Mouse (Mus musculus) telencephalon, adult 2 months (tissue): ENCODE measurements around the gene Mast4.
A peak's percentile ranks its signal among the peaks of the same experiment; 100 is the strongest.

Source experiments
- DNase-seq: peaks from one replicate; pipeline ENCODE4 v3.0.0-alpha.2; 2011; ENCODE audit warnings: low read depth, low spot score

Gene Mast4

DNA sequence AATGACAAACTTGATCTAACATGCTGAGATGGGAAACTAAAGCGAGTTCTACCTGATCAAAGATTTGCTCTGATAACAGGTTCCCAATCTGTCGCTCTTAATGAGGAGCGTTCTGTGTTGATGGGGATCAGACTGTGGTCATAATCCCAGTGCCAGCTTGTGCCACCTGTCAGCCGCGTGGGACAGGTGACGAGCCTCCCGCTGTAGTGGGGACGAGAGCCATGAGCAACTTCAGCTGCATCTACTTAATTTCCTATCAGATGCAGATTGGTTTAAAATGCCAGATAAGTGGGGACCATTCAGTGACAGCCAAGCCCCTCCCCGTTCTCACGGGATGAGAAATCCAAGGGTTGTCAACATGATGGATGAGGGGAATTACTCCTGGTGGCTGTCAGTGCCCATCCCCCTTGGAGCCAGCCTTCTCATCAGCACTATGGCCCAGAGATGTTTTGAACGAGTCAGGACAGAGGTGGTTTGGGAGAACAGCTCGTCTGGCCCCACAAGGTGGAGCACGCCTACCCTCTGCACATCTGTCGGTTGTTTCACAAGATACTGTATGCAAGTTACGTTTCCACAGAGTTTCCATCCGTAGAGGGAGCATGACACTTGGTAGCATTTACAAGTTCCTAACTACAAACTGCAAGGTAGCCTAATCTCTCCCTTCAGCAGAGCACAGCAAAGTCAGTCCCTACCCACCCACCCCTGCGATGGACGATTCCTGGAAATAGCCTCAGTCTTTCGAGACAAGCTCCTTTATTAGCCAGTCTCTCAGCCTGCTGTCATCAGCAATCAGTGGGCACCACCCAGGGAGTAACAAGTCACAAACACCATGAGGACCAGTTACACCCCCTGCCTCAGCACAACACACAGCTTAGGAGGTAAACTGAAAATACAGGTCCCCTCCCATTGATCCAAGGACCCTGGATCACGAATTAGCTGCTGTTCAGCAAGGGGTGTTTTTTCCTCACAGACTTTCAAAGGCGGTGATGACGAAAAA, 212.2 kb downstream of the Mast4 start:
- no peak for DNase-seq

DNA sequence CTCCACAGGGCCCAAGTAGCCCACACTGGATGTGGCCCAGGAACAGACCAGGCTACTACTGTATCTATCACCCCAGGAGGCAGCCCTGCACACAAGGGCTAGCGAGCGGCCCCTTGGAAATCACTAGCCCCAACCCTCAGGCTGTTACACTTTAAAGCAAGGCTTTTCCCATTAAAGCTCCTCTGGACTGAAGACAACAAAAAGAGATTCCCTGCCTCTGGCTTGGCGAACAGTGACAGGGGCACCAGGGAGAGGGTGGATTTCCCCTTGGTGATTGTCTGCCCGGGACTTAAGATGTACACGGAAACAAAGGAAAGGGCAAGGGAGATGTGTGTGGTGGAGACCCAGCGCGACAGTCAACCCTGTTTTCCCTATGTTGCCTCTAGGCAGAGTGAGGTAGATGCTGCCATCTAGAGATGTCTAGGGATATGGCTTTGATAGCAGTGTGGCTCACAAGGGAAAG, 213.6 kb downstream of the Mast4 start:
- DNase-seq = peak; percentile 19

DNA sequence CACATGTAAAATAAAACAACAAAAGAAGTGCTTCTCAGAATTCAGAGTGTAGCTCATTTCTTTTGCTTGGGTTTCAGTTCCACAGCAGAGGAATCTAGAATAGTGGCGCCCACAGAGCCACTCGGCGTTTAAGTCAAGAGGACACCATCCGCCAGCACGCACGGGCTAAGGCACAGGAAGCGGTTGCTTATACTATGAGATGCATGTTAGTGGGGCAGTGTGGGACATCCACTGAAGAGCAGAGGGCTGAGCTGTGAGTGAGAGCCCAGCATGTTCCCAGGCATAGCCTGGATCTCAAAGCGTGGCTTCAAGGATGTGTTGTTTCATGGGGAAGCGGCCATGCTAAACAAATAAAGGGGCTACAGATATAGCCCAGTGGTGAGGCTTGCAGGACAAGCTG, 214.6 kb downstream of the Mast4 start:
- DNase-seq = no peak

DNA sequence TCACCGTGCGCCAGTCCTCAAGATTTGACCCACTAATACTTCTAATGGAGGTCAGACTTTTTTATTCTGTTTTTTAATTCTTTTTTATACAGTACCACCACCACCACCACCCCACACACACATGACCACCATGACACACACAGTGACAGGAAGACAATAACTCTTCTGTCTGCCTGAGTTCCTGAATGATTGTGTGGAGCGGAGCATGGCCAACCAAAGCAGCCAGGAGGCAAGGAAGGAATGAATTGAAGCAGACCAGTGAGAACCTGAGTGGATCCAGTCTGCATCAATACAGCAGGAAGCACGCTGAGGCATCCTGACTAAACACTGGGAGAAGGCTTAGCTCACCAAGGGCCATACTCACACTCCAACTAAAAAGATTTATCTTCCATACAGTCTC, 219.2 kb downstream of the Mast4 start:
- no peak for DNase-seq

DNA sequence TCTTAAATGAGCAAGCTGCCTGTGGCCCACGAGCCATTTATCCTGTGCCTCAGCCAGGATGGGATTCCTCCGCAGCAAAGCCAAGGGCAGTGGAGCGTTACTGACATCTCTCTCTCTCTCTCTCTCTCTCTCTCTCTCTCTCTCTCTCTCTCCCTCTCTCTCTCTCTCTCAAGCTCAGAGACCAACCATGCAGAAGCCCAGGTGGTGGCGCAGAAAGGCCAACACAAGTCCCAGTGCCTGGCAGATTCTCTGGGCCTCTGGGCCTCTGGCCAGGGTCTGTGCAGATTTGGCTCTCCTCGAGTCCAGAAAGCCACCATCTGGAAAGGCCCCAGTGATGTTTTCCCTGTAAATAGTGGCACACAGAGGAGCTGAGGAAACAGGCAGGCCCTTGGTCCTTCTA, 220.0 kb downstream of the Mast4 start:
- no peak for DNase-seq

DNA sequence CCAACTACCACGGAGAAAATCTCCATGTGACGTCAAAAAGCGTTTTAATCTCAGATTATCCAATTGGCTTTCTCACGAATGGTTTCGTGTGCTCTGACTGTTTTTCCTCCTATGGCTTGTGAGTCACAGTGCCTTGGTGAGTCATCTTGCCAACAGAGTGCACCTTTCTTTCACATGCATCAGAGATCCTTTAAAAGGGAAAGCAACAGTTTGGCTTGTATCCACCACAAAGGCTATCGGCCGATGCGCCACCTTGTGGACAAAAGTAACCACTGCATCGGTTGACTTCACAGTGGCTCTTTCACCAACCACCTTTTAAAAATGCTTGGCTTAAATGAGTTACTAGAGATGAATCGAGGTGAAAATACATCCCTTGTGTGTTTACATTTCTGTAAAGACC, 224.4 kb downstream of the Mast4 start:
- peak; percentile 79 for DNase-seq

DNA sequence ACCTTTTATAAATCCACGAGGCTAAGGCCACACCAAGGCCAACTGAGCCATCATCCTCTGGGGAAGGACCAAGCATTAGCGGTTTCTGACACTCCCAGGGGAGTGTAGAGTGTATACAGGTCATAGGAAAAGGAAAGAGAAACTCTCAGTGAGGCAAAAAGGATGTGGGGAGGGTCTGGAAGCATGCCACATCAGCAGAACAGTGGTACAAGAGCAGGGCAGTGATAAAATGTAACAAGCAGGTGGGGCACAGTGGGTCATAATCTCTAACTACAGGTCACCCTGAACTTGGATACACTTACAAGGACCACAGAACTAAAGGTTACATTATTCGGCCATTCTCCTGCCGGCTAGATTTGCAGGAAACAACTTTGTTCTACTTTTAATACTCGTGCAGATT, 226.9 kb downstream of the Mast4 start:
- no peak for DNase-seq

DNA sequence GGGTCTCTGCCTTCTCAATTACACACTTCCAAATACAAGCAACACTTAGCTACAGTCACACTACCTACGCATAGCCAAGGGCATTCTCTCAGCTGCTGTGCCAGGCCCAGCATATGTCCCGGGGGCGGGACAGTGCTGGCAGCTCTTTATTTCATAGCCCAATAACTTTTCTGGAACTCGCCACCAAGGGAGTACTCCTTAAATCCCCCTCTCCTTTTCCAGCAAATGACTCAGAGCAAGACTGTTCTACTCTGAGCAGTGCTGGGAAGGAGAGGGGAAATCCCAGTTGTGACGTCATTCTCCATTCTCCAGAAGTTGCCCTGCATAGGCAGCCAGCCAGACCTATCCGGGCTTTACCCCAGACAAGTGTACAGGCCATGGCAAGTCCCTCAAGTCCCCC, 231.7 kb downstream of the Mast4 start:
- peak; percentile 85 for DNase-seq

DNA sequence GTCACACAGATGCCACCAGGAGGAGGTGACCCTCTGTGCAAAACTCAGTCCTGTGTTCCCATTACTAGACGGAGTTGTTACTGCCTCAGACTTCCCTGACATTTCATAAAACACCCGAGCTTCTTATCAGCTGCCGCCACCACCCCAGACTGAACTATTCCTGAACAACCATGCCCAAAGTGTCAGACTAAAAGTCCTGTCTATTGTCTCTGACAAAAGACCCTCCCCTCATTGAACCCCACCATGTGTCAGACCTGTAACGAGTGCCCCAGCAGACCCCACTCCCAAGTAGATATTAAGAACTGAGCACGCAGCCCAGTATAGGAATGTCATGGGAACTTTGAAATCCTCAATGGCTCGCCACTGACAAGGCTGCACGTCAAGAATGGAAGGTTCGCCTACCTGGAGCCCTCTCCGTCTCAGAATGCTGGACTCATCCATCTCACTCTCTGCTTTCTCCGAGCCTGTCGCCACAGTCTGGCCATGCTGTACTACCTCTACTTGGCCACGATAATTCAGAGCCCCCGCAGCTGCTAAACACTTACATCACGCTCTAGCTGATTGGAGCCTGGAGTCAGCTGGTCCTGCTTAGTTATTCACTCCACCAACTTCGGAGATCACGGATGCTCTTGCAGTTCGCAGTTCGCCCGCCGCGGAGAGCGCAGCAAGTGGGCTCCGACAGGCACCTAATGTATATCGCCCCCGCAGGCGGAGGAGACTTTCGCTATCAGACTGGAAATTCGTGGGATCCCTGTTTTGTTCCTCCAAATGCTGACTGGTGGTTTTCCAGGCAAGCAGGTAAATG, 237.7 kb downstream of the Mast4 start:
- DNase-seq = peak; percentile 86

DNA sequence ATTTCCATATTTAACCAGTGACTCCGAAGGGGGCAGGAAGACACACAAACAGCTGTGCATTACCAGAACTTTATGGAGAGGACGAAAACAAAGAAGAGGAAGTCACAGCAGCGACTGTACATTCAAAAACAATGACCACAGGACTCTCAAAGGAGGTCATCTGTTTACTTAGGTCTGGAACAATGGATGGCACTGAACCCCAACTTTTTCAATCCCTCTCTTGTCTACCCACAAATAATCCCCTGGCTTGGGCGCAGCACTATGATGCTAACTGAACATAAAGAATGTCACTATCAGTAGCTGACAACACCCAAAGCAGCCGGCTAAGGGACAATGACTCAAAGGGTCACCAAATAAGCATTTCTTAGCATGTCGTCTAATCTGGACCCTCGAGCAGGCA, 238.8 kb downstream of the Mast4 start:
- DNase-seq = peak; percentile 65

DNA sequence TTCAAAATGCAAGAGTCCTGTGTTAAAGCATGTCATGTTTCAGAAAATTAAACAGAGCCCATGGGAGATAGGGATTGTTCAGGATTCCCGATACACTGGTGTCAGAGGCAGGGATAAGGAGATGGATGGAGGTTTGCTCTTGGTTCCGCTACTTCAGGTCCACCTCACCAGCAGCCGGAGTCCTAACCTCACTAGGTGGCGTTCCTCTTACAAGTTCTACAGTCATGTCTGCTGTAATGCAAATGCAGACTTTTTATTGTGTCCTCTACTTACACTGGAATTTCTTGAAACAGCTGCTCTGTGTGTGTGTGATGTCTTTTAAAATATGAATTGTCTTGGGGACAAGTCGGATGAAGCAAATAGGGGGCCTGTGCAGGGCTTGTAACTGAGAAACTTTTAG, 239.7 kb downstream of the Mast4 start:
- no peak for DNase-seq

DNA sequence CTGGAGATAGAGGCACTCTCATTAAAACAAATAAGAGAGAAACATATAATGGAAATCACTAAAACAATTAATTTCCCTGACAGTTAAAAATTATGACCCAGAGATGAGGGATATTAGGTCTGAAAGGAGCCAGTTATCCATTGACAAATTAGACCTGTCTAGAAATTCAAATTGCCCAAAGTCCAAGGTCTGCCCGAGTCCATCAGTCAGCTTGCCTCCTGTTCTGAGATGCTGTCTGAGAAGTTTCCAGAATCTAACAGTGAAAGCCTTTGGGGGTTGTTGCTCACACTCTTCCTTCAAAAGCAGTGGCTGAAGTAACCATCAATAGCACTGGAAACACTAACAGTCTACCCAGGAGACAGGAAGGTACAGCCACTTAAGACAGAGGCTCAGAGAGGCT, 240.6 kb downstream of the Mast4 start:
- DNase-seq = no peak

DNA sequence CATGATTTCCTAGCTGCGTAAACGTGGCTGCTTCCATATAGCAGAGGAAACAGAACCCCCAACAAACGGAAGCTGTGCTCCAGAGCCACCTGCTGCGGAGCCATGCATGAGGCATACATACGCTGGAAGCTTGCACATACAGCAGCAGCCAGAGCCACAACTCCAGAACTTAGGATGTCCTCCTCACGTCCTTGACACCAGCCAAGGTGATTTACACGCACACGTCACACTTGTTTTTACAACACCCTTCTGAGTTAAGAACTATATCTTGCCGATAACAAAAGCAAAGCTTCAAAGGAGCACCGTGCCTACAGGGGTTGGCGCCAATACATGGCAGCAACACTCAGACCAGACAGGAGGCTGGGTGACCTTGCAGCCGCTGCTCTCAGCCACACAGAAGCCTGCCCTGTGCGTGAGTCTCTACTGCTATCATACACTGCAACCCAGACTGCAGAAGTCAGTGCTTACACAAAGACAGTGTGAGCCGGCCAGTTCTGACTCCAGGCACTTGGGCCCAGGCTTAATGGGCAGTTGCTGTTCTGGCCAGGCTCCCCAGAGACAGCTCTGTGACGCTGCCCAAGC, 248.7 kb downstream of the Mast4 start:
- DNase-seq = no peak

DNA sequence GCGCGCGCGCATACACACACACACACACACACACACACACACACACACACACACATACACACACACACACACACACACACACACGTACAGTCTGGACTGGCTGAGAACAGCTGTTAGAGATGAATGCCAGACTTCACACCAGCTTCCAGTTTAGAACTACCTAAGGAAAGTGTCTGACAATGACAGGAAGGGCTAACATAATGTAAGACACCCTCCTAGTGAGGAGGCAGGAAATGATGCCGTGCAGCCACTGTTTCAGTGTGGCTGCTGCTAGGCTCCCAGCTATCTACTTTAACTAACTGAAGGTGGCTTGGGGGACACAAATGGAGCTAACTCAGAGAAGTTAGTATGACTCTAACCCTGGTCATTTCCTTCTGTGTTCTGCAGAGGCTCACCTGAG, 251.4 kb downstream of the Mast4 start:
- no peak for DNase-seq

DNA sequence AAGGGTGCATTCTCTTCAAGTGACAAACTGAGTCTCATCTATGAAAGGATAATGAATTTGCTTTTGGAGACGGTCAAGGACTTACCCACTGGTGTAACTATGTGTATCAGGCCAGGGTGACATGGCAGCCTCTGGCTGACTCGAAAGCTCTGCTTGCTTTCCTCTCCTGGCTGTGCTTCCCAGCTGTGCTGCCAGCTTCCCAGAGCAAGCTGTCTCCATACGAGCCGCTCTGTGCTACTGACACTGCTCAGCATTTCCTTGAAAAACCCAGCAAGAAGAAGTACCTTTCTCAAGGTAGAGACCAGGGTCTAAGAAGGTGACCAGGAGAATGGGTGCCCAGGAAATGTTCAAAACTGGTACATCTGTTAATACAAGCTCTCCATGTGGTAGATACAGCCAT, 254.5 kb downstream of the Mast4 start:
- DNase-seq = no peak

DNA sequence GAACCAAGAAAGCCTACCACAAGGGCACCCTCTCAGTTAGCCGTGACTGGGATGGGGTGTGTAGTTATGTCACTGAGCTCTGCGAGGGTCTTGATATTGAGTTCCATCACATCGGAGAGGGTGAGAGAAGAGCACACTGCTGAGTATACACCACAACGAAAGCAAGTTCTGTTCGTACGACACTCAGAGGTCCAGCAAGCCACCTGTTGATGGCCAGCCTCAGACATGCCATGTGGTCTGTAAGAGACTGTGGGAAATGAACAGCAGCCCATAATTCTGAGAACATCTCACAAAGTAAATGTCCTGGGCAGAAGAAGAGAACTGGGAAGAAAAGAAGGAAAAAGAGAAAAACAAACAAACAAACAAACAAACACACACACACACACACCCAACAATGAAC, 255.5 kb downstream of the Mast4 start:
- DNase-seq = no peak

DNA sequence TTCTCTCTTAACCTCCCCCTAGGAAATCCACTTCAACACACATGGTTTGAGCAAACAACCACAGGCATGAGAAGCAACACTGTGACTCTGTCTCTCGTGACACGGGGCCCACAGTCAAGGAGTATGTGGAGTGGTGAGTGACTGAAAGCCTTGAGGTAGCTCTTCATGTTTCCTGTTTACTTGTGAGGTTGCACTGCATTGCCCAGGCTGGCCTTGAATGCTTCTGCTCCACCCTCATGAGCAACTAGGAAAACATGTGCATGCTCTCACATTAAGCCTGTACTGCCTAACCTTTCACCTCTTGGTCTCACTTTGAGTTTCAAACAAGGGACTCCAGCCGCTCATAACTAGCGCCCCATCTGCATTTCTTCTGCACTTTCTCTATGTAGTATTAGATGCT, 260.8 kb downstream of the Mast4 start:
- DNase-seq = no peak

DNA sequence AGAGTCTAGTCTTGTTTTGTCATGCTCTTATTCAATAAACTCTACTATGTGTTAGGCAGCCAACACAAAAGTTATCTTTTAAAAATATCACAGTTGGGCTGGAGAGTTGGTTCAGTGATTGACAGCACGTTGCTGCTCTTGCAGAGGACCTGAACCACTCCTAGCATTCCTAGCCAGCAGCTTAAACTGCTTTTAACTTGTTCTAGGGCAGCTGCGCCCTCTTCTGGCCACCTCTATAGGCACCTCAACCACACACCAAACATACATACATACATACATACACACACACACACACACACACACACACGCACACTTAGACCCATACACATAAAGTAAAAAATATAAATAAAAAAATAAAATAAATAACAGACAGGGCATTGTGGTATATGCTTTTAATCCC, 262.5 kb downstream of the Mast4 start:
- DNase-seq = no peak

DNA sequence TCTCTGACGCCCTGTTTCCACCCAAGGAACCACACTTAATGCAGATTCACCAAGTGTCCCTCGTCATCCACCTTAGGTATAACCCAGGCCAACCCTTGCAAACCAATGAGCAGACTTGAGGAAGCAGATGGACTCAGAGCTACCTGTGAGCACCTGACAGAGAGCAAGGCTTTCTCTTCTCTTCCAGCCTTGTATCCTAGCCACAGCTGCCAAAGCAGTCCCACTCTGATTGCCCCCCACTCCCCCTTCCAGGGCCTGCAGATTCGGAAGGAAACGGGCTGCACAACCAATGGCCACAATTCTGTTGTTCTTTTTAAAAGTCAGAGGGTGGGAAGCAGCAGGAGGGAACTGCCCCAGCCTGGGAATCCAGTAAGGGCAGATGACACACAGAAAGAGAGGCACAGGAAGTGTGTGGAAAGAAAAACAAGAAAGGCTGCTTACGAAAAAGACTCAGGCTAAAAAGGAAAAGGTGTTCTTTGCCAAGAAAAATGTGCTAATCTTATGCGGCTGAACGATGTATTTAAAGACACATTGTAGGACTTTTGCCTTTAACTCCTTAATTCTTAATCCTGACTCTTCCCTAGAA, 266.6 kb downstream of the Mast4 start:
- peak; percentile 50 for DNase-seq

DNA sequence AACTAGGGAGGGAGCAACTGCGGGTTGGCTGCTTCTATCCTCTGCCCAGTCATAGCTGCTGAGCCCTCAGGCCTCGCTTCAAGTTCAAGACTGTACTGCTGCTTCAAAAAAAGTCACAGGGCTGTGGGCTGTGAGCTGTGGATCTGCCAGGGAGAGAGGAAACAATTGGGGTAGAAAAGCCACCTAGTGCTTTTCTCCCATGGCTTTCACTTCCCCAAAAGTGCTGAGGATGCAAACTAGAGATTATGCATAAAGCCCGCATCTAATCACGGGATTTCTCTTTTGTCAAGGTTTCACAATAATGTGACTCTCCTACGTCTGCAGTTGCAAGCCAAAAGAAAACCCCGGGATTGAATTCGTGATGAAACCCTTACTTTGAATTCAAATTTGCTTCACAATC, 268.9 kb downstream of the Mast4 start:
- DNase-seq = no peak

DNA sequence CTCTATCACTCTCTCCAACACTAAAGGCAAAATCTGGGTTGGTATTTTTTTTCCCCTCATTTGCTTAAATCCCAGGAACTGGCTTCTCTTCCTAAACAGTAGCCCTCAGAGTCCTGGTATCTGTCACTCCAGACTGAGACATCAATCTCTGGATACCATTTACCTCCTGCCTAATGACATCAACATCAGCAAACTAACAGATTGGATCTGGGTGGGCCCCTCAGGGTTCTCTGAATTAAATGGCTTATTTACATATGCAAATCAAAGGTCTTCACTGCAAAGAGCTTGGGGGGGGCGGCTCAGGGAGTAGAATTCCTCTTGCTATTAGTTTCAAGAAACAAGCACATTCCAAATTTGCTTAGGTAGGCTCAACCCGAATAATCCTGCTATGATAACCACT, 272.6 kb downstream of the Mast4 start:
- no peak for DNase-seq
